Mouse (Mus musculus): ENCODE measurements around the gene Kcnd1.
"Not testable (repeated sequence)": the region's sequence is repeated elsewhere in the genome, so short reads cannot be mapped to it uniquely, and the experiment has no call there.

The Kcnd1 gene

GRCm38 (mm10) chrX:7821865-7822779 lies at the start of gene Kcnd1:
Gene Kcnd1 (plus strand): TSS chrX:7822289.
- no peak for DNase-seq (ENCODE audit: low read depth, low spot score)

DNA sequence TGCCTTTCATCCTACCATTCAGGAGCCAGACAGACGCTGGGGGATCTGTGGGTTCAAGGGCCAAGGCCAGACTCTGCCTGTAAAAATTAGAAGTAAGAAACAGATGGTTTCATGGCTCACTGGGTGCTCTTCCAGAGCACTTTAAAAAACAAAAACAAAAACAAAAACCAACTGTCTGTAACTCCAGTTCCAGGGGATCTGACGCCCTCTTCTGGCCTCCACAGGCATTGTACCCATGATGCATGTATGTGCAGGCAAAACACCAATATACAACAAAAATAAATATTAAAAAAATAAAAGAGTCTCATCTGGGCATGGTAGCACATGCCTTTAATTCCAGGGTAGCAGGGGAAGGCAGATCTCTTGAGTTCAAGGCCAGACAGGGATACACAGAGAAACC lies 49.3 kb upstream of the Kcnd1 start:
- peak; percentile 36 for DNase-seq (ENCODE audit: low read depth, low spot score)

DNA sequence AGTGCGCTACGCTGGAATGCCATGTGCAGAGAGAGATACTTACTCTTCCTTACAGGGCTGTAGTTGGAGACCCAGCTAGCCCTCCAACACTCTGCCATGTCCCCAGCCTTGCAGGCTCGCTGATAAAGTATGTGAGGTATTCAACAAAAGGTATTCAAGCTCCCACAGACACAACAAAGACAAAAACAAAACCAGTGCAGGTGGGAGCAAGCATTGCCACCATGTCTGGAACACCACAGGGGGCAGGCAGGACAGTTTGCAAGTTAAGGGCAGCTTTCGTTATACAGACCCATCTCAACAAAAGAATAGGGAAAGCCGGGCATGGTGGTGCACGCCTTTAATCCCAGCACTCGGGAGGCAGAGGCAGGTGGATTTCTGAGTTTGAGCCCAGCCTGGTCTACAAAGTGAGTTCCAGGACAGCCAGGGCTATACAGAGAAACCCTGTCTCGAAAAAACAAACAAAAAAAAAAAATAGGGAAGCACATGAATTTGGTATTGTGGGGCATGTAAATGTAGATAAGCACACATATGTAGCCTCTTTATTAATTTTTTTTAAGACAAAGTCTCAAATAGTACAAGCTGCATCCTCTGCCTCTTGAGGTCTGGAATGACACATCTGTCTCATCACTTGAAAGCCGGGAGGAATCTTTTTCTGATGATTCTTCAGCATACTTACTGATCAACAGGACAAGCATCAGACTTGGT lies 46.4 kb upstream of the Kcnd1 start:
- DNase-seq (ENCODE audit: low read depth, low spot score) = no peak

DNA sequence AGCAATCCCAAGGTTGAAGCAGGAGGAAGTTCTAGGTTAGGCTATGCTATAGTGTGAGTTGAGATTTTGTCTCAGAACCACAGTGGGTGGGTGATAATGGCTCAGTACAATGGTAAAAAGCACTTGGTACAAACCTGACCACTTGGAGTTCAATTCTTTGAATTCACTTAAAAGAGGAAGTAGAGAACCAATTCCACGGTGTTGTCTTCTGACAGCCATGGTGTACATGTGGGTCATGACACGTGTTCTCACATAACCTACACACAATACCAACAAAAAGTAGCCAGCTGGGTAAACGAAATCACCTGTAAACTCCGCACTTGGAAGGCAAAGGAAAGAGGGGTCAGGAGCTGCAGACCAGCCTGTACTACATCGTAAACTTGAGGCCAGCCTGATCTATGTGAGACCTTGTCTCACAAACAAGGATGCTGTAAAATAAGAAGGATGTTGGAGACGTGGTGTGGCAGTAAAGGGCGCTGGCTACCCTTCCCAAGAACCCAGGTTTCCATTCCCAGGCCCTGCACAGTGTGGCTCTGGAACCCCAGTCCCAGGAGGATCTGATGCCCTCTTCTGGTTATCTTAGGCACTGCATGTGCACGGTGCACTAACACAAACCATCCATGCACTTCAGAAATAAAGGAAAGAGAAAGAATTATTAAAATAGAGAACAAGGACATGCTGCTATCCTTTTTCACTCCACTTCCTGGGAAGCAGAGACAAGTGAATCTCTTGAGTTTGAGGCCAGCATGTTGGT lies 45.6 kb upstream of the Kcnd1 start:
- peak; percentile 70 for DNase-seq (ENCODE audit: low read depth, low spot score)

GRCm38 (mm10) chrX:7778450-7779244 lies 43.4 kb upstream of the Kcnd1 start:
- no peak for DNase-seq (ENCODE audit: low read depth, low spot score)

- DNase-seq (ENCODE audit: low read depth, low spot score) = no peak
Measured at GRCm38 (mm10) chrX:7779294-7779693, 42.8 kb upstream of the Kcnd1 start.

DNA sequence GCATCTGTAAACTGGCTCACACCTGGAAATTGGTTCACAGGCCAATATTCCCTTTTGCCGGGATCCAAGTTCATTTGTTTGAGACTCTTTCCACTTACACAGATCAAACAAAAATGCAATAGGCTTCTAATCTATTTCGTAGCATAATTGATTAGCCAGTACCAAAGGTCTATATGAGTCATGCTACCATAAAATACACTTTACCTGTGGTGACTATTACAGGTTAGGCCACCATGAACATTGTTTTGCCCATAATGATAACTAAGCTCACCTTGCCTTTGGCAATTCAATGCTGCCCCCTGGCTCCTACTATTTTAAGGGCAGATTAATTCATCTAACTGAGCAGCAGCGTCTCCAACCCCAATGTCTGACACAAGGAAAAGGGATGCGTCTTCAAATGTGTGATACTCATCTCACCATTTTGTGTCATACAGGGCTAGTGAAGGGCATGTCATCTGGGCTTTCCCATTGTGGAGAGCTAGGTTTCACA lies 39.4 kb upstream of the Kcnd1 start:
- no peak for DNase-seq (ENCODE audit: low read depth, low spot score)

- DNase-seq (ENCODE audit: low read depth, low spot score) = peak; percentile 90
Measured at GRCm38 (mm10) chrX:7789542-7790136, 32.5 kb upstream of the Kcnd1 start, which contains the start of gene Gripap1. Gene Gripap1 (plus strand): TSS chrX:7789765.

DNA sequence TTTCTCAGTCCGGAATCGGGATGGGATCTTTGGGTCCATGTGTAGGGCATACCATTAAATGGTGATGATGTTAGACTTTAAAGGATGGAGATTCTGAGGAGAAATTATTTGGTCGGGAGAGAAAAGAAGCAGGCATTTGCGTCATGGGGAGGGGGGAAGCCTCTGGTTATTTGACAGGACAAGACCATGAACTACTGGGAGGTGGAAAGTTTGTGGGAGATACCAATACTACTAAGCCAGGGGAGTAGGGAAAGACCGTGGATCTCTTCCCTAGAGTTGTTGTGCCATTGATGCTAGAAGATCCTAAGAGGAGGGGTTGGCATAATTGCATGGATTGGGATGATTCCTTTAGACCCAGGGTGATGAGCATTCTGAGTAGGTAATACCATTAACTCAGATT lies 31.8 kb upstream of the Kcnd1 start:
- peak; percentile 5 for DNase-seq (ENCODE audit: low read depth, low spot score)

GRCm38 (mm10) chrX:7793361-7793760 lies 28.7 kb upstream of the Kcnd1 start:
- peak; percentile 51 for DNase-seq (ENCODE audit: low read depth, low spot score)

DNA sequence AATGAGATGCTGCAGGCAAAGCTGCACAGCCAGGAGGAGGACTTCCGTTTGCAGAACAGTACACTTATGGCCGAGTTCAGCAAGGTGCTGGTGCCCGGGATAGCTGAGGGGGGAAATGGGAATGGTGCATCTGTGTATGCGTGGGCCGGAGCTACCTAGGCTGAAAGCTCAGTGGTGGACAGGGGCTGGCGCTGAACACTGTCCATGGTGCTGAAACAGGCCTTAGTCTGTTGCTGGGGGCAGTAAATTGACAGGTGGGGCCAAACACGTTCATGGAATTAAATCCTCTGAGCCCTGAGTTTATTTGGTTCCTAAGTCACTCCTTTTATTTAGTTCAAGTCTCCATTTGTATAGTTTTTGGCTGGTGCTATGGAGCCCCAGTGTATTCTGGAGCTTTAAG lies 27.1 kb upstream of the Kcnd1 start:
- peak; percentile 40 for DNase-seq (ENCODE audit: low read depth, low spot score)

DNA sequence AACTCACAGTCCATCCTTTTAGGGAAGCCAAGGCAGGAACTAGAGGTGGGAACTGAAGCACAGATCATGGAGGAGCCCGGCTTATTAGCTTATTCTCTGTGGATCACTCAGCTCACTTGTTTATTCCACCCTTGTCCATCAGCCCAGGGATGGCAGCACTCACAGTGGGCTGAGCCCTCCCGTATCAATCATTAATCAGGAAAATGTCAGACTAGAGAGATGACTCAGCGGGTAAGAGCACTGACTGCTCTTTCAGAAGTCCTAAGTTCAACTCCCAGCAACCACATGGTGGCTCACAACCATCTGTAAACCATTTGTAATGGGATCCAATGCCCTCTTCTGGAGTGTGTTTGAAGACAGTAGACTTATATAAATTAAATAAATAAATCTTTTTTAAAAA lies 24.8 kb upstream of the Kcnd1 start:
- no peak for DNase-seq (ENCODE audit: low read depth, low spot score)

DNA sequence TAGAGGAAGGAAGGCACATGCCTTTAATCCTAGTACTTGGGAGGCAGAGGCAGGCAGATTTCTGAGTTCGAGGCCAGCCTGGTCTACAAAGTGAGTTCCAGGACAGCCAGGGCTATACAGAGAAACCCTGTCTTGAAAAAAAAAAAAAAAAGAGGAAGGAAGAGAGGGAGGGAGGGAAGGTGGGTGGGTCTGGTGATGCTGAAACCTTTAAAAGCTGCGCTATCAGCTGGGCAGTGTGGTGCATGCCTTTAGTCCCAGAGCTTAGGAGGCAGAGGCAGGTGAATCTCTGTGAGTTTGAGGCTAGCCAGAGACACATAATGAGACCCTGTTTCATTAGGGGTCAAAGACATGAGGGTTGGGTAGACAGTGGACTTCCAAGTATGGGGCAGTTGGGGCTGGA lies 19.9 kb upstream of the Kcnd1 start:
- DNase-seq (ENCODE audit: low read depth, low spot score) = not testable (repeated sequence)

- DNase-seq (ENCODE audit: low read depth, low spot score) = peak; percentile 47
Measured at GRCm38 (mm10) chrX:7815016-7815415, 7.1 kb upstream of the Kcnd1 start.

DNA sequence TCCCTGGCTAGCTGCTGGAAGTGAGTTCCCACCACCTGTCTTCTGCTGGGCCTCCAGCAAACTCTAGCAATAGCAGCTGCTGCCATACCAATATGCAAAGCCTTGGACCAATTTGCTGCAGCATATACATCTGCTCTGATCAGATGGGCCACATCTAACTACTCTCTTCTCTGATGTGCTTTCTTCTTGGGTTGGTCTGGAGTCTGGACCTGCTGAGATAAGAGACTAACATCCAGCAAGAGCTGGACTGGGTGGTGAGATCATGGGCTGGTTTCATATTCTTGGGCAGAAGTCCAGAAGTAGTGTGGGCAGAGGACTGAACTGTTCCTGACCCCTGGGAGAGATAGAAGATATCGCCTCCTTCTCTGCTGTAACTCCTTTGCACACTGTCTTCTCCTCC lies 15.1 kb downstream of the Kcnd1 start:
- no peak for DNase-seq (ENCODE audit: low read depth, low spot score)

- DNase-seq (ENCODE audit: low read depth, low spot score) = no peak
Measured at GRCm38 (mm10) chrX:7840842-7841162, 18.7 kb downstream of the Kcnd1 start.

GRCm38 (mm10) chrX:7841163-7842162 lies 19.4 kb downstream of the Kcnd1 start, which contains the start of gene Otud5:
Gene Otud5 (plus strand): TSS chrX:7841364.
- DNase-seq (ENCODE audit: low read depth, low spot score) = peak; percentile 98

DNA sequence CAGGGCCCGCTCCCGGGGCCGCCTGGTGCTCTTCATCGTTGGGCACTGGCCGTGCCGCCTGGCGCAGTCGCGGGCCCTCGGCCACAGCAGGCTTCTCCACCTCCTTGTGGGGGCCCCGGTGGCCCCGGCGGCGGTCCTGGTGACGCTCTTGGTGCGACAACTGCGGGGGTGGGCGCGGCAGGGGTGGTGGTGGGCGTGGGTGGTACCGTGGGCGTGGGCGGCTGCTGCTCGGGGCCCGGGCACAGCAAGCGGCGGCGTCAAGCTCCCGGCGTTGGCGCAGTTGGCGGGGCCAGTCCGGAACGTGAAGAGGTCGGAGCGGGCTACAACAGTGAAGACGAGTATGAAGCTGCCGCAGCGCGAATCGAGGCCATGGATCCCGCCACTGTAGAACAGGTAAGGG lies 20.2 kb downstream of the Kcnd1 start:
- peak; percentile 57 for DNase-seq (ENCODE audit: low read depth, low spot score)

DNA sequence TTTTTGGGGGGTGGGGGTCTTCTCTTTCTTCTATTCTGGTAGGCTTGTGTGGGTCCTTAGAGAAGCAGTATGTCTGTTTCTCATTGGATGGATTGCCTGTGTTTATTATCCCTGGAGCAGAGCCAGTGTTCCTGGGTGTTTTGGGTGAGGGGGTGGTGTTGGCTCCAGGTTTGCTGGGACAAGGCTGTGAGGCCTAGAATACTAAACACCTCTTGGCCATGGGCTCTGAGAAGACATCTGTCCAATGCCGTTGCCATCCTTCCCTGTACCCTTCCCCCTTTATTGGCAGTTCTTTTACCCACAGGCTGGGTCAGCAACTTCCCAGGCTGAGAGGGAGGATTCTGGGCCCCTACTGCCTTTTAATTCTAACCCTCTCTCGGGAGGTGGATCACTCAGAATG lies 25.8 kb downstream of the Kcnd1 start:
- no peak for DNase-seq (ENCODE audit: low read depth, low spot score)

Measured in CD4-positive, CD25-positive, alpha-beta regulatory T cell, adult 2 months (primary cell).